Mouse (Mus musculus) spleen, adult 2 months (tissue): ENCODE results near the gene Fmnl1. TPM values are rescaled to one million over a fixed set of nuclear protein-coding genes. Genes with fewer than 3 reads are reported as not detected.

ENCODE experiments used
- DNase-seq, 2 experiments: peaks; one replicate each; pipeline versions ENCODE4 v3.0.0 to v3.0.0-alpha.2; 2012 to 2021; ENCODE audit warnings: low spot score in 2 of 2, low read depth in 1 of 2
- H3K27ac ChIP-seq: fragments of 200-500 bp; 2 replicates; pipeline ENCODE4 v1.5.1; 2012; ENCODE audit warnings: low read length, inconsistent platforms; ENCODE audit not compliant: insufficient read depth
- H3K27me3 ChIP-seq: fragments of 200-500 bp; 2 replicates; pipeline ENCODE4 v1.6.1; 2012; ENCODE audit warnings: mild to moderate bottlenecking, moderate library complexity, low read length, inconsistent platforms; ENCODE audit not compliant: control insufficient read depth, insufficient read depth
- H3K36me3 ChIP-seq: fragments of 200-500 bp; 2 replicates; pipeline ENCODE4 v1.6.1; 2012; ENCODE audit warnings: mild to moderate bottlenecking, low read length, inconsistent platforms; ENCODE audit not compliant: control insufficient read depth, insufficient read depth
- H3K4me1 ChIP-seq: fragments of 200-500 bp; 2 replicates; pipeline ENCODE4 v1.6.1; 2011; ENCODE audit warnings: inconsistent platforms; ENCODE audit not compliant: control insufficient read depth, insufficient read depth, insufficient read length
- H3K4me3 ChIP-seq: fragments of 200-500 bp; 2 replicates; pipeline ENCODE4 v1.5.1; 2011; ENCODE audit warnings: mild to moderate bottlenecking, inconsistent platforms; ENCODE audit not compliant: insufficient read depth, insufficient read length; ENCODE audit errors: extremely low read depth
- CTCF ChIP-seq: fragments of 200-500 bp; IDR thresholded peaks from 2 replicates; pipeline ENCODE4 v1.5.1; 2011; ENCODE audit warnings: mild to moderate bottlenecking, inconsistent platforms; ENCODE audit not compliant: insufficient read depth, insufficient read length, insufficient replicate concordance; ENCODE audit errors: extremely low read depth
- POLR2A ChIP-seq: fragments of 200-500 bp; IDR thresholded peaks from 2 replicates; pipeline ENCODE4 v1.6.1; 2011; ENCODE audit warnings: low read depth, low read length, inconsistent platforms
- WGBS: fragments of 180-500 bp; shearing (Covaris S2); methylation state at CpG from one replicate; pipeline ENCODE4 v1.1.7; 2018; 5-methylcytosine and 5-hydroxymethylcytosine counted together
- polyA plus RNA-seq: library from polyadenylated mRNA; depleted of rRNA; stranded (reverse); fragments of >200 nt; gene quantifications from 2 replicates; pipeline ENCODE4 v1.2.3, GENCODE M21; 2012; rRNA removed

Gene Fmnl1
- 137 and 147 TPM in 2 replicates for polyA plus RNA-seq

GRCm38 (mm10) chr11:103170494-103171285 is at the start of gene Fmnl1:
TSS of gene Fmnl1 (plus strand) at chr11:103171107.
- TF ChIP-seq POLR2A (peak; percentile 80), CTCF (no peak)
- Histone ChIP-seq H3K4me3 (peak within 1 kb of the TSS; percentile 97), H3K4me1 (peaks cover 13% of the 10 kb centered on the region; the same call in 1 of the 2 replicates), H3K36me3 (0 out of 2 replicates have a peak, but pooled peaks cover 1% of the 10 kb centered on the region), H3K27me3 (no peaks in the 10 kb centered on the region), H3K27ac (peak within 1 kb of the TSS; percentile 99)
- WGBS, result 2% methylated on average over 57 of the region's 84 CpGs
- DNase-seq, result peak in 1 of 2 experiments; percentile 83

DNA sequence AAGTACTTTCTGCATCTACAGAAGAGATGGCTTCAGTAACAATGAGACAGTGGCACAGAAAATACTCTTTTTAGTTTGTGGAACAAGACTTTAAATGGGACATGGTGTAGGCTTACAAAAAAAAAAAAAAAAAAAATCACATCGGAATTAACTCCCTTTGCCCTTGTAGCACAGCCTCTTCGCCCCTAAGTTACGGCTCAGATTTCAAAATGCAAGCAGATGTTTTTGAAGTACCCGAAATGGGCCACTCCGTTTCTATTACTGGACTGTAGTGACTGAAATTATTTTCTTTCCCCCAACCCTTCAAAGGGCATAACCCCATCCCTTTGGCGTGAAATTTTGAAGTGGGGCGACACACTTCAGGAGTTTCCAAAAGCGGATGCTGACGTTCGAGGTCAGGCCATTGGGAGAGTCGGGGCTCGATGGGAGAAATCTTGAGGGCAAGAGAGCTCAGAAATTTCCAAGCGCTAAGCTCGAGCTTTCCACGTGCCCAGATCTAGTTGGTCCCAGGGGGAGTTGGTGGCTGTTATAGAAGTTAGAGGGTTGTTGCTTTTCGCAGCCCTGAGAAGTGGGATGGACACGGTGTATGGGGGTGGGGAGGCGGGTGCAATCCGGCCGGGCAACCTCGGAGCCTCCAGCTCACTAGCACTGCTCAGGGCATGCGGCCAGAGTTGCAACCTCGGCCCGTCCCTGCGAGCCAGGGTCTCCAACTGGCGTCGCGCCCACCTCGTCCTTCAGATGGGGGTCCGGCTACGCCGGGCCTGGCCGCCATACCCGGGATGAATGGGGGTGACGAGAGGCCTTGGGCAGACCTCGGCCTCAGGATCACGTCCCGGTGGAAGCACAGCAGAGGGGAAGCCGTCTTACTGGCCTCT is 39.0 kb upstream of the Fmnl1 start, which contains the start of gene Hexim2:
TSS of gene Hexim2 (plus strand) at position 729 of the 875 bp plus-strand sequence.
- DNase-seq, result peak; percentile 21 to 46
- Histone ChIP-seq H3K36me3 (no peaks in the 10 kb centered on the region), H3K27ac (peak within 1 kb of the TSS; percentile 98), H3K27me3 (no peaks in the 10 kb centered on the region), H3K4me1 (peaks cover 4% of the 10 kb centered on the region), H3K4me3 (peak within 1 kb of the TSS; percentile 97)
- TF ChIP-seq CTCF, result no peak
- 0 out of 2 replicates have a peak, but pooled peaks have one; percentile 2 for TF ChIP-seq POLR2A
- under 1% methylated on average over 39 of the region's 39 CpGs for WGBS

DNA sequence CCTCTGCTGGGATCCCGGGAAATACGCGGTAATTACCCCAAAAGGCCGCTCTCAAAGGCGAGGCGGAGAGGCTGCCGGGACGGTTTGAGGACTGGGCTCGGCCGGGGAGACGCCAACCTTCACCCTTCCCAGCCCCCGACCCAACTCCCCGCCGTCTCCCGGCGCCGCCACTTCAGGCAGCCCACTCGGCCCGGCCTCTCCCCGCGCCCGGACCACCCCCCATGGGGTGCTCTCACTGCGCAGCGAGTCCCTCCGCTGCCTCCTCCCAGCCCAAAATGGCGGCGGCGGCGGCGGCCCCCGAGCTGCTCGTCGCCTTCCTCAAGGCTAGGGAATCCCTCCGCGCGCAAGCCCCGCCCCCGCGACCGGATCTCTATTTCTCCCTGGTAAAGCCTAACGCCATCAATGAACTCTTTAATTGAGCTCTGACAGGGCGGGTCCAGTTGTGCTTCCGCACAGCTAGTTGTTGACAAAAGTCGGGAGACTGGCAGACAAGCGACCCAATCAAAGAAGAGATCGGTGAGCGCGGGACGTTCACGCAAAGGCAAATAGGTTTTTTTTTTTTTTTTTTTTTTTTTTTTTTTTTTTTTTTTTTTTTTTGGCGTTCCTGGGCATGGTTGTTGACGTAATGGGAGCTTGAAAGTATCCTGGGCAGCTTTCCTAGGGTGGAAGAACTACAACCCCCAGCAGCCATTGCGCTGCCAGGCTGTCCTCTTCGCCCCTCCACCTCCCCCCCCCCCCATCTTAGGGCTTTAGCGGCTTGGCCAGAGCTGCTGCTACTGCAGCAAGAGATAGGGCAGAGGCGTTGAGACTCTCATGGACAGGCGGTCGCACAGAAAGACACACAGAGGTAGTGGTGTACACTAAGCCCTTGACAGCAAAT is 38.1 kb upstream of the Fmnl1 start:
- Histone ChIP-seq H3K27me3 (no peaks in the 10 kb centered on the region), H3K4me3 (peak overlapping the region; percentile 97), H3K27ac (peak overlapping the region; percentile 98), H3K4me1 (peaks cover 4% of the 10 kb centered on the region), H3K36me3 (no peaks in the 10 kb centered on the region)
- DNase-seq, result peak; percentile 100
- TF ChIP-seq POLR2A, result peak; percentile 56
- no peak for TF ChIP-seq CTCF
- WGBS, result 1% methylated on average over 58 of the region's 58 CpGs

- Histone ChIP-seq H3K4me3 (peak overlapping the region; percentile 29), H3K27me3 (no peaks in the 10 kb centered on the region), H3K27ac (peak overlapping the region; percentile 55), H3K4me1 (peaks cover 4% of the 10 kb centered on the region), H3K36me3 (no peaks in the 10 kb centered on the region)
- no peak for DNase-seq
- WGBS, result 71% methylated on average over 6 of the region's 6 CpGs
- TF ChIP-seq CTCF (no peak), POLR2A (no peak)
Measured at GRCm38 (mm10) chr11:103133456-103134185, 37.3 kb upstream of the Fmnl1 start.

DNA sequence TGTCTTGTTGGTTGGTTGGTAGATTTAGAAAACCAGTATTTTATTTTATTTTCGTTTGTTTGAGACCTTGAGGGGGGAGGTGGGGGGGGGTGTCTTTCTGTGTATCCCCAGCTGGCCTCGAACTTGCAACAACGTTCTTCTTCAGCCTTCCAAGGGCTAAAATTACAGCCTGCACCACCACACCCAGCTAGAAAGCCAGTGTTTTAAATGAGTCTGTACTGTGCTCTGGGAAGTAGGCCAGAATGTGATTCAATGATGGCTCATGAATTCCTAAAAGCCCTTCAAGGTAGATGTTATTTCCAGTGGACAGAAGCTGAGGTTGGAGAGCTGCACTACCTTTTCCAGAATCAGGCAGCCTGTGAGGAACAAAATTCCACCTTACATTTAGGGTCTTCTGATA is 36.7 kb upstream of the Fmnl1 start:
- Histone ChIP-seq H3K27me3 (no peaks in the 10 kb centered on the region), H3K36me3 (no peaks in the 10 kb centered on the region), H3K4me3 (no peak overlapping the region), H3K4me1 (peaks cover 4% of the 10 kb centered on the region), H3K27ac (no peak overlapping the region)
- no peak for TF ChIP-seq POLR2A
- no peak for TF ChIP-seq CTCF
- 64% methylated on average over 3 of the region's 3 CpGs for WGBS
- no peak for DNase-seq
